Mouse (Mus musculus): Measurements from ENCODE around the gene 5530401A14Rik.

The 5530401A14Rik gene

DNA sequence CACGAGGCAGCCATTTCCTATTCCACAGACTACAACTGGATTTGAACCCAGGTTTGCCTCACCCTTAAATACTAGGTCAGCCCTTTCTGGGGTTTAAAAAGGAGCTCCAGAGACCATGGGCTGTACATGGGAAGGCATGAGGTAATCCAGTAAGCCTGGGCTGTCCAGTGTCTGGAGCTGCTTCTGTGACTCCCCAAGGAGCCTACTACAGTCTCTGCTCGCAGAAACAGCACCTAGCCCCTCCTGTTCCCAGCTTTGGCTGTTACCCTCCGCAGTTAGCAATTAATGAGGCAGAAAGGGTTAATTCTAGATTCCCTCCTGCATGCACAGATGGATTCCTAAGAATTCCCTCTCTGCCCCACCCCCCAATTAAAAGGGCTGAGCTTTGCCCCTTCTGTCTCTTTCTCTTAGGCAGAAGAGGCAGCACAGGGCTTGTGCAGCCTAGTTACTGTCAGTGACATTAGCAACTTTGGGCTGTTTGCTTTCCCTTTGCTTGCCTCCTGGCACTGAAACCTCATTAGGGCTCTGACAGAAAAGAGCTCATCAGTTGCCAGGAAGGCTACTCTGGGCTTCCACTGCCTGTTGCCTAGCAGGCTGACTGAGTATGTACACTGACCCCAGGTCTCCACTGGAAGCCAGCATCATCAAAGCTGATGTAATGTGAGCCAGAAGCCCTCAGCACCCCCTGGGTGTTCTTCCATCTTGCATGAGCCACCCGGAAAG is at the start of gene 5530401A14Rik:
TSS of gene 5530401A14Rik (plus strand) at position 424 of the 723 bp plus-strand sequence.
- peak; percentile 3 for DNase-seq

DNA sequence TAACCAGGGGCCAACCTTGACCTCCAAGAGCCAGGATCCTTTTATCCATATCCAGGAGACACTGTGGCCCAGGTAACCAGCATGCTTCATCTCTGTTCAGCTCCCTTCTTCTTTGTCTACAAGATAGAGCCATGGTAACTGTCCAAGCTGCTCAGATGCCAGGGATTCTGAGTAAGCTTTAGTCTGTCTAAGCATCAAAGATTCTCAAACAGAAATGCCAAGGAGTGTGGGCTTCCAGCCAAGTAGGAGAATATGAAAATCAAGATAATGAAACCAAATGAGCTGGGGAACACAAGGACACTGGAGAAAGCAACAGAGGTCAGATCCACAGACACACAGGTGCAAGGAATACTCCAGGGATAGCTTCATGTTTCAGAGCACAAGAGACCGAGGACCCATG is 45.7 kb upstream of the 5530401A14Rik start:
- DNase-seq = no peak

DNA sequence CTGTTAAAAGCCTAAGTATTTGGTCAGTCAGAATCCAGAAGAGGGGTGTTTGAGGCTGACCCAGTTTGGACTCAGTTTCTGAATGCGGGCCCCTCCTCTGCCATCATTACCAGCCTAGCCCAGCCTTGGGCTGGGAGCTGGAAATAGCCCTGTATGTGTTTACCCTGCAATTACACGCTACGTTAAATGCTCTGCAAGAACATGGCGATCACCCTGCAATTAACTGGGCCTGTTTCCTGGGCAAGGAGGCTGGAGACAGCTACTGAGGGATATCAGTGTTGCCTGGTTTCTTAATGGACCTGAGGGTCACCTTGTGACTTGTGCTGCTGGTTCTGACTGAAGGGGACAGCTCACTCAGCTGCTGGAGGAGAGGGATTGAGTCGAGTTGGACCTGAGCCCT is 43.9 kb upstream of the 5530401A14Rik start:
- DNase-seq = no peak

DNA sequence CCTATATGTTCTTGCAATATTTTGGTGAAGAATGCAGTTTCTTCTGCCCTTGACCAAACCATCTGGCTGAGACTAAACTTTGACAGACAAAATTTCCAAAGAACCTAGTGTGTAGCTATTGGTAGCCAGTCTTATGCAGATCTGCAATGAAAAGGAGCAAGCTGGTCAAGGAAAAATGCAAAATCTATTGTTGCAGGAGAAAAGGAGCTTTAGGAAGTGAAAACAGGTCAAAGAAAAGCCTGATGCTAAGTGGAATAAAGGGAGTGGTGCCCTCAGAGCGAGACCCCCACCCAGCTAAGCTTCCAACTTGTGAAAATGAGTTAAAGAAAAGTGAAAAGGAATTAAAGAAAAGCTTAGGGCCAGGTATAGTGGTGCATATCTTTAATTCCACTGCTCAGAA is 28.1 kb upstream of the 5530401A14Rik start:
- DNase-seq = no peak

DNA sequence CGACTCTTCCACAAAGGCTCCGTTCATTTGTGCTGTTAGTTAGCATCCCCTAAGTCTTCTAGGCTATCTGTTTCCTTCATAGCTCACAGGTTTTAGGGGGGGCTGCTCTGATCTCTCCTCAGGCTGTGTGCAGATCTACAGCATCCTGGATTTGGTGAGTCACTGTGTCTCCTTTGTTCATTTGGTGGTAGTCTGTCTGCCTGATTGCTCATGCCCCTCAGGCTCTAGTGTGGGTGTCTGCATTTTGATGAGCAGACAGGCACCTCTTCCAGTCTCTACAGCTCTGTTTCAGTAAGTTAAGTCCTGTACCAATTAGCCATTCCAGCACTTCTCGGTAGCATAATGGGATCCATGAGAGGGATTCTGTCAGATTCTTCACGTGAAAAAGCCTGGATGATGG is 22.0 kb upstream of the 5530401A14Rik start:
- no peak for DNase-seq

DNA sequence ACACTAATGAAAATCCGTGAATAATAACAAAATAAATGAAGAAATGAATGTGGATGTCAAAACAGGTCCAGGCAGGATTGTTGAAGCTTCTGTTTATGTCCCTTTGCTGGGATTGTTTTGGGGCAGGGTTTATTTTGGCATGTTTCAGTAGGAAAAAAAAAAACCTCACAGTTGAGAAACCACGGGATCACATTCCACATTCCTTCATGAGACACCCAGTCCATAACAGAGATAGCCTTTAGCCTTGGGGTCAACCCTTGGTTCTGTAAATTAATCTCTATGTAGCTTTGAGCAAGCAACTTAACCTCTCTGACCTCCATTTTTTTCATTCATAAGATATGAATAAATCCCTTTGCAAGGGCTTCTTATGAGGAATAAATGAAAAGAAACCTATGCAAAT is 19.5 kb upstream of the 5530401A14Rik start:
- DNase-seq = no peak

DNA sequence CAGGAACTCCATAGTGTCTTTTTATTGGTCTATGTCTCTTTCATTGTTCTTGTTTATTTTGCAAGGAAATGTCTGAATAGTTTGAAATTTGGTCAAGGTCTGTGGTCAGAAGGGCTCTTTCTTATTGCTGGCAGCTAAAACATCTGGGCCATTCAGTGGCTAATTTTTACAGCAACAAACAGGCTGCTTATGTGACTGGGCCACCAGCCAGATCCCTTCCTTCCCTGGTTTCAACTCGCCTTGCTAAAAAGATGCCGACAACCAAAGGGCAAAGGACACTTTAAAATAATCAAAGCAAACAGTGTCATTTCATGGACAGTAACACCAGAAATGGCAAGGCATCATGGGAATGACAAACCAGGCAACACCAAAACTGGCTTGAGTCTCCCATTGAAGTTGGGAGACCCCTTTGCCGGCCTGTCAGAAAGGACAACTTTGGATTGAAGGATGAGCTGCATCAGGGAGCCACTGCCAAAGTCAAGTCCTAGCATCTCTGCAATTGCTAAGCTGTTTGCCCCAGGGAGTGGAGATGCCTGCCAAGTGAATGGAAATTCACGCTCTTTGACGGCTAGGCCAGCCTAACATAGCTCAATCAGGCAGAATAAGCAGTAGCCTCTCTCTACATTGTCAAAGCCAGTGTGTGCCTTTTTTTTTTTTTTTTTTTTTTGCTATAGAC is 15.3 kb upstream of the 5530401A14Rik start:
- peak; percentile 8 for DNase-seq

DNA sequence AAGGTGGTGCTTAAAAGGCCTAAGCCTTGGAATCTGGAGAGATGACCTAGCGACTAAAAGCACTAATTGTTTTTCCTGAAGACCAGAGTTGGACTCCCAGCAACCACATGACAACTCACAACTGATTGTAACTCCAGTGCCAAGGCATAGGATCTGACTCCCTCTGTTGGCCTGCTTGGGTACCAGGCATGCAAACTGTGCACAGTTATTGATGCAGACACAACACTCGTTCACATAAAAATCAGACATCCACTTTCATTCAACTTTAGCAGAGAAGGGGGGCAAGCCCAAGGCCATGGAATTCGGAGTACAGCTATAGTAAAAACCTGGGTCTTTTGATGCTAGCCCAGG is 14.8 kb upstream of the 5530401A14Rik start:
- DNase-seq = no peak

DNA sequence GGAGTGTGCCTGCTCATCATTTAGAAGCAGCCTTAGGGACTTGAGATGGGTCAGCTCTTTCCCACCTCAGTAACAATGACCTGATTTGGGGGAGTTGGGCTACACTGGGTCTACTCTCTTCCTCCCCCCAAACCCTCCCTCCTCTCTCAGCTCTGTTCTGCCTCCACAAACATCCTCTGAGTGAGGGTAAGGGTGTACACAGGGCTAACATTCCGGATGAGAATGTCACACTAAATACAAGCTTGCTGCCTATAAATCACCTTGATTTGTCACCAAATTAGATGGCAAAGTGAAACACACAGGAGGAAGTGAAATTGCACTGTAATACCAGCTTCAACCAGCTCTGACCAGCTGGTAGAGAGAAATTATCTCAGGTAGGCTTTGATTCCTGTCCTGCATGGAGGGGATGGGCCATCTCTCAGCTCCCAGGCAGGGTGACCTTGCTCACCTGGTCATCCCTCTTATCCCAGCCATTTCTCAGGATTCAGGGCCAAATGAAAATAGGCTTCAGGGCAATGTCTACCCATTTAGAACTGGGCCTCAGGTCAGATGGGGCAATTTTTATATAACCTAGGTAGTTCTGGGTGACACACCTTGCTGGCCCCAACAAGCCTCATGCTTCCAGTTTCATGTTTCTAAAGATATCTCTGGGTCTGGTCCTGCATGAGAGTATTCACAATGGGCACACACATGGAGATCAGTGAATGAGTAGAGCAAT is 12.5 kb upstream of the 5530401A14Rik start:
- DNase-seq = no peak

DNA sequence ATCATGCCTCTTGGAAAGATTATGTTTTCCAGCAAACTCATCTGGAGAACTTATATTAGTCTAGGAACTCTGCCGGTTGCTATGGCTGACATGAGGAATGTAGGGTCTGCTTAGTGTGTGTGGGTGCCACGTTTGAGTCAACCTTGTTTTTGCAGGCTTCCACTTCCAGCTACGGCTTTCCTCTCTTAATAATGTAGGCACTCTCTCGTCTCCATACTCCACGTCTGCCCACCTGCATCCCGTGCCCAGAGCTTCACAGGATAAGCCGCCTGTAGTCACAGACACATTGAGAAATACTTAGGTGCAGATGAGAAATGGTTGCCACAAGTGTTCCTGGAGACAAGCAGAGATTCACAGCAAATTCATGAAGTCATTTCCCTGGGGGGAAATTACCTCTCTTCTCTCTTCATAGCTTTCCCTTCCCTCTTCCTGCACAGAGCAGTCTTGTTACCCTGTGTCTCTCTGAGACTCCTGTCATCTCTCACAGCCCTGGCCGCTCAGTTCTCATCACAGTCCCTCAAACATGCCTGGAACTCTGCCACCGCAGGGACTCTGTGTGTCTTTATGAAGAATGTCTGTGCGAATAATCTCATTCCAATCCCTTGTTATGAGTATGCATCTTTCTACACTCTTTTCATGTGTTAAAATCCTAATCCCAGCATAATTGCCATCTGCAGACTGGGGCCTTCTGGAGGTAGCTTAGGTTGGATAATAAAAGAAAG is 5.3 kb downstream of the 5530401A14Rik start:
- no peak for DNase-seq

DNA sequence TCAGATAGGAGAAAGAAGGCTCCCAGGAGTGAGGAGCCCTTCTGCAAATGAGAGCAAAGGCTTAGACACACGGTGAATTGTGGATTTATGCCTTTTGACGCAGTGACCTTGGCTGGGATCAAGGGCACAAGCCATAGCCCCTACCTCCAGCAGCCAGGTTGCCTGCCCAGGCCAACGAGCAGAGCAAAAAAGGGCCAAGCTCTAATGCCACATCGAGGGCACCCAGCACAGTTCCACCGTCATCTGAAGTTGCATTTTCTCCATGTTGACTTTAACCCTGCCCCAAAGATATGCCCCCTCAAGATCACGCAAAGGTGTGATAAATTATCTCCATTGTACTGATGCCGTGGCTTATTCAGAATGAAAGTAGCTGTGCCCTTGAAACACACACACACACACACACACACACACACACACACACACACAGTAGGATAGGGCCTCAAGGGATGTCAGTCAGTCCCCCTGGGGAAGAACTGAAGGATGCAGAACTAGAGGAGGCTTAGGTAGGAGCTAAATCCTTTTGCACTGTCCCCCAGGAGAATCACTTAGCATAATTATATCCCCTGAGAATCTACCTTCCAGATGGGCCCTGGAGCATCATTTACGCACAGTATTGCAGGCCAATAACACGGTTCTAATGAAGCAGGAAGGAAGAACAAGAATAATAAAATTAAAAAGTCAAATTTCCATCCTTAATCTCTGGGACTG is 11.2 kb downstream of the 5530401A14Rik start:
- DNase-seq = no peak

DNA sequence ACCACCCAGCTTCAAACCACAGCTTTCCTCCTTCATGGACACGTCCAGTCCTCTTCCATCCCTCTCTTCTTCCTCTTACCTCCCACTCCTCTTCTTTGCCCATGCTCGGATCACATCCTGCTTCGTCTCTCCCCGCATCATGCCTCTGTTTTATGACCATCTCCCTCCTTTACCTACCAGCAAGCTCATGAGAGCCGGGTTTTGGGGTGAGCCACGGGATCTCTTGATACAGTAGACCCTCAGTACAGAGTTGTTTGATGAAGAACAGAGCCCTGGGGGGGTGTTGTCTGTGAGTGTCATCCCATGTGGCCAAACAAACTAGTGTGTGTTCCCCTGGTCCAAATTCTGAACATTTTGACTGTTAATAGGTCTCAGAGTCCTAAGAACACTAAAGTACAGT is 36.0 kb downstream of the 5530401A14Rik start:
- DNase-seq = no peak

DNA sequence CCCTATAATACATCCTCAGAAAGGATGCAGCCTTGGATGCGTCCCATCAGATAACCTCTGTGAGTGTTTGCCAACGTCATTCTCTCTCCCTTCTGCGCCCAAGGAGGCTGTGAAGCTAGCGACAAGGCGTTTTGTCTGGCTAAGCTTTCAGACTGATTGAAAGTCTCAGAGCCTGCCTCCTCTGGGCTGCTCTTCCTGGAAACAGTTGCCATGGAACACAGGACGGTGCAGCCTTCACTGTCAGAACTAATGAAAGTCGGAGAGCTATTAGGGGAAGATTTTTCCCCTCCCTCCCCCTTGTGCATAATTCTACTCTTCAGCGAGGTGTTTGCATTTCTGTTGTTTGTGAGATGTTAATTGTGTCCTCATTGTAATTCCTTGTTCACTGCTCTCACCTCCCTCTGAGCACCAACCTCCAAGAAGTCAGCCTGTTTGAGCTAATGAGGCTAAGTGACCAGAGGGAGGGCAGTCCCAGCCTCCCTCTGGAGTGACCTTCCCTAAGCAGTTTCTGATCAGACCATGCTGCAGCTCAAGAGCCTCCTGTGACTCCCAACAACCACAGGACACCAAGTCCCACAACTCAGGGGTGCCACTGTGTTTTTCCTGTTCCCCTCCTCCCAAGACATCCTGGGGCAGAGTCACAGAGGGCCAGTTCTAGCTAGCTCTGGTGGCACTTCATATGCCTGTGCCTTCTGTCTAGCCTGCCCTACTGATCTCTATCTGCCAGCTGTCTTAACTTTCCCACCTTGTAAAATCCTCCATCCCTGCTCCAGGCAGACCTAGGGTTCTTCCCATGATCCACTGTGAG is 37.3 kb downstream of the 5530401A14Rik start:
- DNase-seq = no peak

DNA sequence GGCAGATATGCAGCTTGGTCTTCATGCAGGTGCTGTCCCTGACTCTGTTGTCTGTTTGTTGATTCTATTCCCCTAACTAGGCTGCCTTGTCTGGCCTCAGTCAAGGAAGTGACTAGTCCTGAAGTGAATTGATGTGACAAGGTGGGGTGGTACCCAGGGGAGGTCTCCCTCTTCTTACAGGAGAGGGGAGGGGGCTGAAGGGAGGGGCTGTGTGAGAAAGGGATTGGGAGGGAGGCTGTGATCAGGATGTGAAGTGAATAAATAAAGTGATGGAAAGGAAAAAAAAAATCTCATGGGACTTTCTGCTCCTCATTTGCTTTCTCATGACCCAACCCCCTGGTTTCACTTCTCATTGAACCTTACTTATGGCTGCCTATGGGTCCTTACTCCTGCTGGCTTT is 41.8 kb downstream of the 5530401A14Rik start:
- DNase-seq = no peak

DNA sequence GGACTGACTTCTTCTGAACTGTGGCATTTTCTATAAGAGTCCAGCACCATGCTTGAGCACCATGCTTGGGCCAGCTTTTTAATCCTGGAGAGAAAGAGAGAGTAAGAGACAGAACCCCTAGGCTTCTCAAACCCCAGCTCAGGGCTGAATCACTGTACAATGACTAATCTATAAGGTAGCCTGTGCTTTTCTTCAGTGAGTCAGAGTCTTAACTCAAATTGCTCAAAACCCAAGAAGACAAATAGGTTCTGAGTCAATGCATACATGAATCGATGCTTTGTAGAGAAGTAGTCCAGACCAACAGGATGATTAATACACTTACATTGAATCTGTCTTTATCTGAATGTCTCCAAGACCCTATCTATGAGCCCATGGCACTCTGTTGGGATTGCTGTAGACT is 48.3 kb downstream of the 5530401A14Rik start:
- DNase-seq = no peak

DNA sequence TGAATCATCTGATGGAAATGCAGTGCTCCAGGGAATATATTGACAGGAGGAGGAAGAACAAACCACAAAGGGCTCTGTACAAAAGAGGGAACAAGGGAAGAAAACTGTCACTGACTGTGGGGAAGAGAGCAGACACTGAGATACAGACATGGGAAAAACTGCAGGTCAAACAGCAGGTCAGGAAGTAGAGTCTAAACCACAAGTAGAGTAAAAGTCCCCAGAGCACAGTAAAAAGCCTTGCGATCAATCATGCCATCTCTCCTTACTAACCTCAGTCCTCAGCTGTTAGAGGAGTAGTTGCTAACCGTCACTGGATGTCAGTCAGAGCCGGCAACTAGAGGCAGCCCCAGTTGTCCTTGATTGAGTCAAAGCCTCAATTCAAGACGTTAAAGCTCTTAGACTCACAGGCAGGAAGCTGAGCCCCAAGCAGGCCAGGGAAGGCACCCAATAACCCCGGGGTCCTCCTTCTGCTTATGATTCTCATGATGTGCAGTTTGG is 49.0 kb downstream of the 5530401A14Rik start:
- no peak for DNase-seq

DNA sequence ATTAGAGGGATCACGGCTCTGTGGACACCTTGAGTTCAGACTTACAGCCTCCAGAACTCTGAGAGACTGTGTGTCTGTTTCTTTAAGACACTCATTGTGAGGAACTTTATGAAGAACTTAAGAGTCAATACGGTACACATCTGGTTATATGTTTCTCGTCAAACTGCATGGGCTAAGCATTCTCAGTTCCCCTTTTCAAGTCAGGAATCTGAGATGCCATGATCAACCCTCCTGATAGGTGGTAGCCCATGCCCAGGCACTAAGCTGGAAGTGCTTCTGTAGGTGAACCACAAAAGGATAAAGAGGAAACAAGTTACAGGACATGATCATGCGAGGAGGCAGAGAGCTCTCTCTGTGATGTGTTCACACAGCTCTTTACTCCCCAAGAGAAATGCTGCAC is 52.6 kb downstream of the 5530401A14Rik start:
- no peak for DNase-seq

DNA sequence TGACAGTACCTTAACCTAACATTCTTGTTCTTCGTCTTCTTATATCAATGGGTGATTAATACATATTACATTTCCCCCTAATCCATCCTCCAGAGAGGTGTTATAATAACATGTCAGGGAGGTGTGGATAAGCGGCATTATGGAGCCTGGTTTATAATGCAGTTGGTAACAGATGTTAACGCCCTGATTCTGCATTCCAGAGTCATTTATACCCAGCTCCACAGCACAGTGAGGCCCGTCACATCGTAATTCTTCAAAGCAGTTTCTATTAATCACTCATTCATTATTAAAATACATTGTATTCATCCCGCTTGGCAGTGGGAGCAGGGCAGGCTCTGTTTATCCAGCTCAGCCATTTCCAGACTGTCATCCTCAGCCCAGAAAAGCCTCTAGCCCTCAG is 55.0 kb downstream of the 5530401A14Rik start:
- DNase-seq = no peak

DNA sequence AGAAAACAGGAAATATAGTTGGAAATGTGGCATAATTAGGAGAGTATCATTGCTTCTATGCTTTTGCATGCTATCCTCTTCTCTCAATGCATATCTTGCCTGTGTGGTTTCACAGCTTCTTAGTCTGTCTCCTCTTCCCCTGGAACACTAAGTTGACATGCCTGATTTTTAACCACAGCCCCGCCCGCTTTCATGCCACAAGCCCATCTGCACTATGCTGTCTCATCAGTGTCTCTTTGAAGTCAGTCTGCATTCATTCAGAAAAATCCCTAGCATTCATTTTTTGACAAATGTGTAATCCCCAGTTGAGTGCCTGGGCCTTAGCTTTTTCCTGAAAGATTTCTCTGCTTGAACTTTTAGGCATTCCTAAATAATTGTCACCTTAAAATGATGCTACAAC is 62.6 kb downstream of the 5530401A14Rik start:
- DNase-seq = no peak

DNA sequence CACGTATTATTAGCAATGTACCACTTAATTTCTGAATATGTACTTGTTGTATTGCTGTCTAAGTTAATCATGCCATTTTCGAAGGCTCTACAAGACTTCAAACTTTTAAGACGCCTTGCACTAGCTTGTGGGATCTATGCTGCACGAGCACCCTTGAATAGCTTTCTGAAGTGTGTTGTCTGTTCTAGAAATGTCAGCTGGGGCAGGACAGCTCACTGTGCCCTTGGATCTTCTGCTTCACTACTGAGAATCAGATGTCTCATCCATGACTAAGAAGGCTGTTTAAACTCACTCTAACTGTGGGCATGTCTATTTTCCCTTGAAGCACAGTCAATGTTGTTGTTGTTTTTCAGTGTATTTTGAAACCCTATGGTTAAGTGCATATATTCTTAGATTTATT is 63.2 kb downstream of the 5530401A14Rik start:
- DNase-seq = no peak

DNA sequence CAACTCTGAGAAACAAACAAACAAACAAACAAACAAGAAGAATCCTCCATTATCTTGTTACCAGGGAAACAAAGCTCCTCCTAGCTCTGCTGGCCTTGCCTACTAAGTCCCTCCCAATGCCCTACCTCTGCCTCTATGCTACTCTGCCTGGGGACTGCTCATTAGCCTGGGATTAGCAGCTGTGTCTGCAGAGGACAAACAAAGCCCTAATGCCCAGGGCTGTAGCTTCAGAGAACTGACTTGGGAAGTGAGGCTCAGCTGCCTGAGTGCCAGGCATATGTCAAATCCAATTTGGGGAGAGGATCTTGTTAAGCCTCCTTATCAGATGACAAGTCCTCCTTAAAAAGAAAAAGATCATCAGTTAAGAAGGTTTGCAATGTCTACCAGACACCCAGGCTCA is 65.9 kb downstream of the 5530401A14Rik start:
- no peak for DNase-seq

DNA sequence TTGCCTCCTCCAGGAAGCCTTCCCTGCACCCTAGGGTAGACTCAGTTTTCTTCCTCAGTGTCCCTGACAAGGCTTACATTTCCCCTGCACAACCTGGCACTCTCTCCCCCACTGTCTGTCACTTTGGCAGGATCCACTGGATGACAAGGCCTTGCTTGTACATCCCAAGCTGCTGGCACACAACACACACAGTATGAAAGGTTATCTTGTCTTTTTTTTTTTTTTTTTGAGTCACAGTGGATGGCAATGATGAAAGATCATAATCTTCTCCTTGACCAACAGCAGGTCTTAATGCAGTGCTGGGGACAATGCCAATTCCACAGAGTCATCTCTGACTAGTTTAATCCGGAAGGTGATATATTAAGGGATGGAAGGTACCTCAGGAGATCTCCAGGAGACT is 77.0 kb downstream of the 5530401A14Rik start:
- DNase-seq = no peak

Data from cerebellum, adult 11 months (tissue).